Mouse (Mus musculus) limb, embryonic 11.5 days (tissue): ENCODE measurements at regions not wholly inside any gene's neighbourhood (a gene's known extent, or its start where the extent isn't known, plus 50 kb on each side); places are given as distances from the start of the nearest gene placed in this dataset.

ENCODE experiments used
- ATAC-seq: fragments of 200-750 bp; cut with Nextera tagmentation; 2 replicates; pipeline ENCODE4 v1.8.0; 2017; ENCODE audit warnings: low read depth; ENCODE audit not compliant: insufficient number of reproducible peaks, low FRiP score, low TSS enrichment
- DNase-seq: peaks from one replicate; pipeline ENCODE4 v3.0.0-alpha.2; 2015; ENCODE audit warnings: low spot score
- H3K27ac ChIP-seq: fragments of 300-500 bp; sonication (generic); replicated peaks from 2 replicates; pipeline ENCODE4 v1.5.1; 2014; ENCODE audit warnings: low read depth, mild to moderate bottlenecking, low read length
- H3K27me3 ChIP-seq: fragments of 300-500 bp; sonication (generic); 2 replicates; pipeline ENCODE4 v1.6.1; 2014; ENCODE audit warnings: mild to moderate bottlenecking, low read length, mixed read lengths; ENCODE audit not compliant: control insufficient read depth, insufficient read depth
- H3K36me3 ChIP-seq: fragments of 300-500 bp; sonication (generic); 2 replicates; pipeline ENCODE4 v1.6.1; 2014; ENCODE audit warnings: mild to moderate bottlenecking, low read length, moderate library complexity, mixed read lengths; ENCODE audit not compliant: control insufficient read depth, insufficient read depth
- H3K4me1 ChIP-seq: fragments of 300-500 bp; sonication (generic); 2 replicates; pipeline ENCODE4 v1.6.1; 2014; ENCODE audit warnings: low read length, mixed read lengths; ENCODE audit not compliant: control insufficient read depth, insufficient read depth
- H3K4me2 ChIP-seq: fragments of 300-500 bp; sonication (generic); 2 replicates; pipeline ENCODE4 v1.6.1; 2014; ENCODE audit warnings: low read depth, mild to moderate bottlenecking, moderate library complexity; ENCODE audit not compliant: severe bottlenecking
- H3K4me3 ChIP-seq: fragments of 300-500 bp; sonication (generic); 2 replicates; pipeline ENCODE4 v1.5.1; 2014; ENCODE audit warnings: low read depth, low read length
- H3K9ac ChIP-seq: fragments of 300-500 bp; sonication (generic); 2 replicates; pipeline ENCODE4 v1.6.1; 2014; ENCODE audit warnings: mild to moderate bottlenecking, low read length
- H3K9me3 ChIP-seq: fragments of 300-500 bp; sonication (generic); 2 replicates; pipeline ENCODE4 v1.6.1; 2016; ENCODE audit warnings: low read length; ENCODE audit not compliant: control insufficient read depth
- WGBS: fragments of 180-500 bp; shearing (Covaris S2); extraction: QIAGEN DNeasy Blood & Tissue Kit; methylation state at CpG from one replicate; pipeline ENCODE4 v1.1.7; 2014; 5-methylcytosine and 5-hydroxymethylcytosine counted together

DNA sequence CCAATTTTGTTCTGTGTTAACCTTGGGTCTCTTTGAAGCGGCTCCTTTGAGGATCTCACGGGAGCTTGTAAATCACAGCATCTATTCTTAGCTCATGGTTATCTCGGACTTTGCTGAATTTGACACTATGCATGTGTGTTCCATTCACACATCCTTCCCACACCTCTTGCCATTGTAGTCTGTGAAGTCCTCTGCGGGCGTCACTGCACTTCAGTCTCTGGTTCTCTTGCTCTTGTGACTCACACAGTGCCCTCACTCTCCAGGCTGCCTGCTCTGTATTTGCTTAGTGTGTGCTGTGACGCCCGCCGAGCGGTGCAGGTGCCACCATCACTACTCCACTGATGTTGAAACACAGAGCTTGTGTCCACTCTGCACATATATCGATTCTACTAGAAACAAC lies 1271.2 kb downstream of the Synb start:
- Histone ChIP-seq H3K4me2 (no peak overlapping the region), H3K4me3 (no peak overlapping the region), H3K27ac (no peak overlapping the region), H3K9me3 (no peaks in the 10 kb centered on the region), H3K27me3 (no peaks in the 10 kb centered on the region), H3K36me3 (no peaks in the 10 kb centered on the region), H3K9ac (no peak overlapping the region), H3K4me1 (no peaks in the 10 kb centered on the region)
- no peak for DNase-seq
- ATAC-seq: no peak
- 81% methylated on average over 10 of the region's 10 CpGs for WGBS

DNA sequence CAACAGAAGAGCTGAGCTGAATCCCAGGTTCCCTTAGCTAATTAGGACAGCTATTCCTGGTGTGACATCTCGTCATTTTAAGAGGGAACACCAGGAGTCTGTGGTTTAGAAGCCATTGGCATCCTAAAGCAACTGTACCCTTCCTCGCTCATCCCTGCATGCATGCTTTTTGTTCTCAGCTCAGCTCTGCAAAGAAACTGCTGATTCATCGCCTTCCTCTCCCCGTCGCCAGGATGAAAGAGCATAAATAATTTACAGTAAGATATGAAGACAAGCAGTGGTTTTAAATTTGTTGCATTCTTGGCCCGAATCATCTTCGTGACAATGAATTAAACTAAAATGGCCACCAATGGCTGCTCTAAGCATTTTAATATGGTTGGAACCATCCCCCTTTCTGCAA lies 1272.9 kb downstream of the Synb start:
- no peak for DNase-seq

DNA sequence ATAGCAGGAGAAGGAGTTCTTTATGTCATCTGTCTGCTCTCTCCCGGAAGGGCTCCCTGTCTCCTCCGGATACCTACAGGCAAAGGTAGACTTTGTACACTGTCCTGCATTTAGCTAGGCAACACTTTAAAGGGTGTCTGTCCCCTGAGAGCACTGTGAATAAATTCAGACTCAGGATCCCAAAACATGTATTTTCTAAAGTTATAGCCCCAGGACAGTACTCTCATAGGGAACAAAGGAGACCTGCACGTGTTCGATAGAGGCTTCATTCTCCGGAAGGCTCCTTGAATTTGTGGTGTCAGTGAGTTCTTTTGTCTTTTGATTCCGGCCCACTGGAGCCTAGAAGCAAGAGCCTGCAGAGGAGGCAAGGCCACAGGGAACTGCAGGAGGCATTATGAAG lies 1273.3 kb downstream of the Synb start:
- 88% methylated on average over 6 of the region's 6 CpGs for WGBS
- DNase-seq: no peak

More for the DNA sequence above, 1272.9 kb downstream of the Synb start:
- H3K4me2 ChIP-seq: no peak overlapping the region
- H3K9me3 ChIP-seq: no peaks in the 10 kb centered on the region
- no peak overlapping the region for H3K4me3 ChIP-seq
- H3K27ac ChIP-seq: no peak overlapping the region
- no peak overlapping the region for H3K9ac ChIP-seq
- ATAC-seq: no peak
- no peaks in the 10 kb centered on the region for H3K27me3 ChIP-seq
- H3K4me1 ChIP-seq: no peaks in the 10 kb centered on the region
- no peaks in the 10 kb centered on the region for H3K36me3 ChIP-seq
- WGBS: 85% methylated on average over 7 of the region's 7 CpGs

DNA sequence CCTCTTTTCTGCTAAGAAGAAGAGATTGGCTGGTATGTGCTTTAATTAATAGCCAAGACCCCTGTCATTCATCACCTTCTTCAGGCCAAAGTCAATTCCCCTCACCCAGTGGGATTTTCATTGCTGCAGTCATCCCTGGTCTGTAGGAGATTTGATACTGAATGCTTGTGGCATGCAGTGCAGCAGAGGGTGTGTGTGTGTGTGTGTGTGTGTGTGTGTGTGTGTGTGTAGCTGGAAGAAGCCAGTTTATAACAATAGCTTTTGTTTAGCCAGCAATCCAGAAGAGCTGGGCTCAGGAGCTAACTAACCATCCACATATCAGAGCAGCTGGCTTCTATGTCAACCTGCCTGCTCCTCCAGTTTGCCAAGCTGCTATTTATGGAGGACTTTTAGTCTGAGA lies 1275.4 kb downstream of the Synb start:
- Histone ChIP-seq H3K9me3 (no peaks in the 10 kb centered on the region), H3K4me2 (no peak overlapping the region), H3K36me3 (no peaks in the 10 kb centered on the region), H3K9ac (no peak overlapping the region), H3K4me1 (no peaks in the 10 kb centered on the region), H3K27me3 (no peaks in the 10 kb centered on the region), H3K4me3 (no peak overlapping the region), H3K27ac (no peak overlapping the region)
- no peak for ATAC-seq
- no peak for DNase-seq

More for the DNA sequence above, 1273.3 kb downstream of the Synb start:
- H3K9ac ChIP-seq: no peak overlapping the region
- no peaks in the 10 kb centered on the region for H3K36me3 ChIP-seq
- no peaks in the 10 kb centered on the region for H3K4me1 ChIP-seq
- no peaks in the 10 kb centered on the region for H3K9me3 ChIP-seq
- no peak for ATAC-seq
- H3K27me3 ChIP-seq: no peaks in the 10 kb centered on the region
- no peak overlapping the region for H3K4me3 ChIP-seq
- H3K4me2 ChIP-seq: no peak overlapping the region
- no peak overlapping the region for H3K27ac ChIP-seq

DNA sequence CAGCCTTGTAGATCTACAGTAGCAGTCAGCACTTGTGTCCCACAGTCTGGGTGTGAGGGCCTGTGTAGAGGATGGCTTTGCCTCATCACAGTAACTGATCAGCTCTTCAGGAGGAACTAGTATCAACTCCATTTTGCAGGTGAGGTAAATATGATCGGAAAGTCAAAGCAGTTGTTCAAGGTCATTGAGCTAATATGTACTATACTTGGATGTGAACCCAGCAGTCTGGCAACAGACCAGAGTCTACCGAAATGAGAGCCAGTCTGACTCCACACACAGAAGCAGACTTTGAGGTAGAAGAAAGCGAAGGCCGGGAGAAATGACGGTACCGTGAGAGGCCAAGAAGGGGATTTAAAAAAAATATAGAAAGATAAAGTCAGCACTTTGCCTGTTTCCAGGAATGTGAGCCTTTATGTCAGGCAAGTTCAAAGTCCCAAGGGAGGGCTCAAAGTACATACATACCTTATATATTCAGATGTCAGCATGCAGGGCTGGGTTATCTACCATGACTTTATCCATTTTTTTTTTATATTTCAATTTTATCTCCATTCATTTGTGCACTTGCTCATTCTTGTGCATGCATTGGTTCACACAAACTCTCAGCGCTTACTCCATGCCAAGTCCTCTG lies 1297.2 kb downstream of the Synb start:
- DNase-seq: no peak
- WGBS: 92% methylated on average over 7 of the region's 7 CpGs

DNA sequence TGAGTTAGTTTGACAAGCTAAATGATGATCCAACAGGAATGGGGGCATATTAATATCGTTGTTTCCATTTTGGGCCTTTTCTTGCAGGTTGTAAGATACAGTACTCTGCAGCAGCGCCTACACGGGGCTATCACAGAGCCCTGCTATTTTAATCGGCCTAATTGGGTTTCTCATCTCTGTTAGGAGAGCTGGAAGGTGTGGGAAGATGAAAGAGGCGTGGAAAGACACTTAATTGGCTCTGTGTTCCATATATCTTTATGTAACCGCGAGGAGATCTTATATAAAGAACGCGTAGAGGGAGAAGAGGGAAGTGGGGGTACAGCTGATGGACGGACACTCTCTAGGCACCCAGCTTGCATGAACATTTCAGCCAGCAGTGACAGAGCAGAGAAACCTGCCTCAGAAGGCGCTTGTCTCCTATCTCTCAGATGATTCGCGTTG lies 1300.5 kb downstream of the Synb start:
- no peak for ATAC-seq
- WGBS: 60% methylated on average over 13 of the region's 13 CpGs

More for the DNA sequence above, 1297.2 kb downstream of the Synb start:
- H3K4me3 ChIP-seq: no peak overlapping the region
- H3K4me1 ChIP-seq: no peaks in the 10 kb centered on the region
- no peaks in the 10 kb centered on the region for H3K27me3 ChIP-seq
- H3K4me2 ChIP-seq: no peak overlapping the region
- no peaks in the 10 kb centered on the region for H3K36me3 ChIP-seq
- H3K9me3 ChIP-seq: no peaks in the 10 kb centered on the region
- no peak overlapping the region for H3K27ac ChIP-seq
- ATAC-seq: no peak
- no peak overlapping the region for H3K9ac ChIP-seq

DNA sequence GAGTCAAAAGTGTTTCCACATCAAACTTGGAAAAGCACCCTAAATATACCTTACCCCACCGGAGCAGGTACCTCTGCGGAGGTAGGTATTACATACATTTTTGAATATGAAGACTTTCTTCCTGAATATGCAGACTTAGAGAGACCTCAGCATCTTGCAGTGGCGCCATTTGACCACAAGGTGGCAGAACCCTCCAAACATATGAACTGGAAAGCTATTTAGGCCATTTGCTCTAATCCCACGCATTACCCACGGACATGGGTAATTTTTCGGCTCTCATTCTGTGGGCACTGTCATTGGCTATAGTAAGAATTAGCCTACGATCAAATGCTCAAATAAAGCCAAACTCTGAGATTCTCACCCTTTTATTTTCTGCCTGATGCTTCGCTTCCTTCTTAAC lies 1301.0 kb downstream of the Synb start:
- ATAC-seq: no peak
- Histone ChIP-seq H3K9me3 (no peaks in the 10 kb centered on the region), H3K4me3 (no peak overlapping the region), H3K4me1 (no peaks in the 10 kb centered on the region), H3K9ac (no peak overlapping the region), H3K4me2 (0 out of 2 replicates have a peak overlapping the region, but pooled peaks have one; percentile 3), H3K27me3 (no peaks in the 10 kb centered on the region), H3K36me3 (no peaks in the 10 kb centered on the region), H3K27ac (no peak overlapping the region)
- DNase-seq: peak; percentile 80
- 16% methylated on average over 8 of the region's 8 CpGs for WGBS

More for the DNA sequence above, 1300.5 kb downstream of the Synb start:
- Histone ChIP-seq H3K9ac (no peak overlapping the region), H3K36me3 (no peaks in the 10 kb centered on the region), H3K4me2 (no peak overlapping the region), H3K4me3 (no peak overlapping the region), H3K9me3 (no peaks in the 10 kb centered on the region), H3K27me3 (no peaks in the 10 kb centered on the region), H3K27ac (no peak overlapping the region), H3K4me1 (no peaks in the 10 kb centered on the region)
- DNase-seq: no peak

DNA sequence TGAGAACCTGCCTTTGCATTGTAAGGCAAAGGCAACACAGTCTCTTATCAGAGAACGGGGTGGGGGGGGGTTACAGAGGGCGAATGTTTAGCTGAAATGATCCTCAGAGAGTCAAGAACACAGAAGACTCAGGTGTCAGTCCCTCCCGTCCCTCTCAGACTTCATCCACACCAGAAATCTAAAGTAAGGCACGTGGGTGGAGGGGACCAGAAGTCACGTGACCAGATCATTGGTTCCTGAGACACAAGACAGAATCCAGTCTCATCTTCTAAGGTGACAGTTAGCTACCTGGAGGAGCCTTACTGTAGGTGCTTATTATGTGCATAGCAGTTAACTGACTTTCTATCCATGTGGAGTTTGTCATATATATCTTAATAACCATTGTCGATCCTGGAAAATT lies 1302.0 kb downstream of the Synb start:
- ATAC-seq: no peak
- Histone ChIP-seq H3K27ac (no peak overlapping the region), H3K4me2 (no peak overlapping the region), H3K4me3 (no peak overlapping the region), H3K36me3 (no peaks in the 10 kb centered on the region), H3K27me3 (no peaks in the 10 kb centered on the region), H3K4me1 (no peaks in the 10 kb centered on the region), H3K9ac (no peak overlapping the region), H3K9me3 (no peaks in the 10 kb centered on the region)
- DNase-seq: no peak
- 71% methylated on average over 6 of the region's 6 CpGs for WGBS

DNA sequence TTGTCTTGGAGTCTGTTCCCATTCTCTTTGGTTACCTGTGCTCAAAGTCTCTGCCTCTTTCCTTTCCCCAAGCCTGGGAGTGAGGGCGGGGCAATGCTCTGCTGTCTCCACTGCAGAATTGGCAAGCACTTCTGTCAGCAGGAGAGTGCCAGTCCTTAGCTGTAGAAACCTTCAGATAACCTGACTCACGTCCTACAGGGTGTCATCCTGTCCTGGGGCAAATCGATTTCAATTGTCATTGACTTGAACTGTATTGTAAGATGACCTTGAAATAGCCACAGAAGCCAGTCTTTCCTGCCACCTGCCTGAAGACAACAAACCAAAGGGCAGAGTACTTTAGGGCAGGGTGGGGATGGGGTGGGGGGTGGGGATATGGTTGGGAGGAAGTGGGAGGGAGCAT lies 1303.8 kb downstream of the Synb start:
- H3K9me3 ChIP-seq: no peaks in the 10 kb centered on the region
- H3K27me3 ChIP-seq: no peaks in the 10 kb centered on the region
- H3K36me3 ChIP-seq: no peaks in the 10 kb centered on the region
- no peak overlapping the region for H3K9ac ChIP-seq
- ATAC-seq (no peak), DNase-seq (no peak)
- no peak overlapping the region for H3K4me2 ChIP-seq
- no peak overlapping the region for H3K4me3 ChIP-seq
- 77% methylated on average over 3 of the region's 3 CpGs for WGBS
- no peaks in the 10 kb centered on the region for H3K4me1 ChIP-seq
- H3K27ac ChIP-seq: no peak overlapping the region
